Mouse (Mus musculus): ENCODE data around the gene AC140267.1. TPM values are rescaled to one million over a fixed set of nuclear protein-coding genes. Genes with fewer than 3 reads are reported as not detected.

Gene AC140267.1
- total RNA-seq (2021) = 10 to 100 TPM; 19.0 to 19.4 TPM
- long read RNA-seq, experiment 1 = 0 reads
- long read RNA-seq, experiment 2 = 0 reads

GRCm38 (mm10) chr15:80235535-80235934 is at the start of gene AC140267.1:
TSS of gene AC140267.1 (plus strand) at chr15:80235835.
- no peak for DNase-seq (ENCODE audit: low spot score in 2 of 2)

GRCm38 (mm10) chr15:80188927-80189326 is 46.7 kb upstream of the AC140267.1 start:
- DNase-seq (ENCODE audit: low spot score in 2 of 2) = no peak

GRCm38 (mm10) chr15:80190075-80190474 is 45.6 kb upstream of the AC140267.1 start:
- no peak for DNase-seq (ENCODE audit: low spot score in 2 of 2)

GRCm38 (mm10) chr15:80191585-80192245 is 43.9 kb upstream of the AC140267.1 start:
- no peak for DNase-seq (ENCODE audit: low spot score in 2 of 2)

GRCm38 (mm10) chr15:80192246-80192585 is 43.4 kb upstream of the AC140267.1 start:
- DNase-seq (ENCODE audit: low spot score in 2 of 2) = no peak

GRCm38 (mm10) chr15:80192847-80193246 is 42.8 kb upstream of the AC140267.1 start:
- DNase-seq (ENCODE audit: low spot score in 2 of 2) = no peak

- no peak for DNase-seq (ENCODE audit: low spot score in 2 of 2)
Observed at GRCm38 (mm10) chr15:80199556-80199955, 36.1 kb upstream of the AC140267.1 start.

GRCm38 (mm10) chr15:80202111-80202775 is 33.4 kb upstream of the AC140267.1 start:
- DNase-seq (ENCODE audit: low spot score in 2 of 2) = peak; percentile 36 to 59

- no peak for DNase-seq (ENCODE audit: low spot score in 2 of 2)
Observed at GRCm38 (mm10) chr15:80203406-80203805, 32.2 kb upstream of the AC140267.1 start.

GRCm38 (mm10) chr15:80206057-80206565 is 29.5 kb upstream of the AC140267.1 start:
- DNase-seq (ENCODE audit: low spot score in 2 of 2) = no peak

GRCm38 (mm10) chr15:80208446-80208845 is 27.2 kb upstream of the AC140267.1 start:
- DNase-seq (ENCODE audit: low spot score in 2 of 2) = no peak

GRCm38 (mm10) chr15:80213688-80214087 is 21.9 kb upstream of the AC140267.1 start:
- no peak for DNase-seq (ENCODE audit: low spot score in 2 of 2)

GRCm38 (mm10) chr15:80215716-80216479 is 19.7 kb upstream of the AC140267.1 start:
- peak in 1 of 2 experiments; percentile 45 for DNase-seq (ENCODE audit: low spot score in 2 of 2)

GRCm38 (mm10) chr15:80216480-80216820 is 19.2 kb upstream of the AC140267.1 start:
- DNase-seq (ENCODE audit: low spot score in 2 of 2) = no peak

GRCm38 (mm10) chr15:80217476-80217875 is 18.2 kb upstream of the AC140267.1 start:
- DNase-seq (ENCODE audit: low spot score in 2 of 2) = no peak

- no peak for DNase-seq (ENCODE audit: low spot score in 2 of 2)
Observed at GRCm38 (mm10) chr15:80219211-80219610, 16.4 kb upstream of the AC140267.1 start.

- DNase-seq (ENCODE audit: low spot score in 2 of 2) = no peak
Observed at GRCm38 (mm10) chr15:80219705-80220657, 15.7 kb upstream of the AC140267.1 start.

GRCm38 (mm10) chr15:80221031-80221430 is 14.6 kb upstream of the AC140267.1 start:
- DNase-seq (ENCODE audit: low spot score in 2 of 2) = no peak

- DNase-seq (ENCODE audit: low spot score in 2 of 2) = no peak
Observed at GRCm38 (mm10) chr15:80223751-80224150, 11.9 kb upstream of the AC140267.1 start.

GRCm38 (mm10) chr15:80225208-80225607 is 10.4 kb upstream of the AC140267.1 start:
- DNase-seq (ENCODE audit: low spot score in 2 of 2) = peak; percentile 42 to 57

- DNase-seq (ENCODE audit: low spot score in 2 of 2) = peak in 1 of 2 experiments; percentile 34
Observed at GRCm38 (mm10) chr15:80225796-80226195, 9.8 kb upstream of the AC140267.1 start.
